Mouse (Mus musculus): ENCODE measurements at regions not wholly inside any gene's neighbourhood (a gene's known extent, or its start where the extent isn't known, plus 50 kb on each side); places are given as distances from the start of the nearest gene placed in this dataset.

- TF ChIP-seq POLR2A (IDR thresholded peaks at IDR 0.05; ENCODE audit: low read depth, low read length) (no peak), CTCF (IDR thresholded peaks at IDR 0.05; ENCODE audit: borderline replicate concordance, insufficient read depth, low read length) (no peak)
These were observed 284.5 kb downstream of the Trim52 start for GRCm38 (mm10) chr14:106390546-106390945.
